Mouse (Mus musculus) gastrocnemius, adult 18-20 months (tissue): ENCODE results near the gene Utp11. TPM values are rescaled to one million over a fixed set of nuclear protein-coding genes. Genes with fewer than 3 reads are reported as not detected.
"Not testable (repeated sequence)": the region's sequence is repeated elsewhere in the genome, so short reads cannot be mapped to it uniquely, and the experiment has no call there.

ENCODE experiments used
- DNase-seq: peaks from one replicate; pipeline ENCODE4 v3.0.0; 2021; ENCODE audit warnings: low spot score
- long read RNA-seq, 2 experiments: library from polyadenylated mRNA; stranded (forward); transcript quantifications; one replicate each; pipeline ENCODE4 v2.0.0; 2021
- total RNA-seq, 2 experiments: library from RNA; stranded (reverse); gene quantifications; 2 replicates each; pipeline ENCODE4 v1.2.3; 2021

The Utp11 gene
- 10 to 100 TPM; 18.4 to 22.7 TPM for total RNA-seq
- long read RNA-seq, experiment 1, transcript Utp11-201 (8 exons, 1,603 nt): major isoform, 32 of 38 reads
- long read RNA-seq, experiment 1, partial matches to known transcripts: 3 of 38 reads
- long read RNA-seq, experiment 1, other reads (novel, unspliced or antisense): 3 of 38 reads
- long read RNA-seq, experiment 2, transcript Utp11-201 (8 exons, 1,603 nt): major isoform, 20 of 28 reads
- long read RNA-seq, experiment 2, partial matches to known transcripts: 2 of 28 reads
- long read RNA-seq, experiment 2, other reads (novel, unspliced or antisense): 6 of 28 reads

DNA sequence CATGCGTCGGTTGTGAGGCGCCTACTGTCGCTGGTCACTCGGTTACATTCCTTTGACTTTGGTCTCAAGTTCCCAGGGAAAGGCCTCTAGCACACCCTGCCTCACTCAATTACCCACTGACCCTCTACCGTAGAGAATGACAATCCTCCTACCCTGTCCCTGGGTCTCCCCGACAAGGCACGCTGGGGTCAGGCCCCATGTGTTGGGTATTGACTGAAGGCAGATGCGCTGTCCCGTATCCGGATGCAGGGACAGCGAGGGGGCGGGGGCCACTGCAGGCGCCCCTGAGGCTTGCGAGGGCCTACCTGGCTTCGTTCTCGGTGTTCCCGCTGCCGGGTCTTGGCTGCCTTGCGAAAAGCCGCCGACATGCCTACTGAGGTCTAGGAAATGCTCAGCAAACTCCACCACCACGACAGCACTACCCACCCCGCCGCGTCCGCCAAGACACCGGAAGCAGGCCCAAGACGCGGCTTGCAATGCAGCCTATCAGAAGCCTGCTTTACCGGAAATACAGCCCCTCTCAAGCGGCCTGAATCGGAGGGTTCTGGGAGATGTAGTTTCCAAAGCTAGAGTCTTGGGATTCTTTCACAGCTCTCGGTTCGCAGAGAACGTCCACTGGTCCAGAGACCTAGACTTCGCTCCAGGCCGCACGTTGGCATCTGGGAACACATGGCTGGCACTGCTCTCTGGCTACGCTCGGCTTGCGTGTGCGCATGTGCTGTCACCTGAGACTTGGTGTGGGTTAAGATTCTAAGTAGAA lies at the start of gene Utp11:
TSS of gene Utp11 (minus strand) at position 466 of the 760 bp plus-strand sequence.
- peak; percentile 92 for DNase-seq

- no peak for DNase-seq
These were observed 49.4 kb upstream of the Utp11 start for GRCm38 (mm10) chr4:124742839-124743238.

DNA sequence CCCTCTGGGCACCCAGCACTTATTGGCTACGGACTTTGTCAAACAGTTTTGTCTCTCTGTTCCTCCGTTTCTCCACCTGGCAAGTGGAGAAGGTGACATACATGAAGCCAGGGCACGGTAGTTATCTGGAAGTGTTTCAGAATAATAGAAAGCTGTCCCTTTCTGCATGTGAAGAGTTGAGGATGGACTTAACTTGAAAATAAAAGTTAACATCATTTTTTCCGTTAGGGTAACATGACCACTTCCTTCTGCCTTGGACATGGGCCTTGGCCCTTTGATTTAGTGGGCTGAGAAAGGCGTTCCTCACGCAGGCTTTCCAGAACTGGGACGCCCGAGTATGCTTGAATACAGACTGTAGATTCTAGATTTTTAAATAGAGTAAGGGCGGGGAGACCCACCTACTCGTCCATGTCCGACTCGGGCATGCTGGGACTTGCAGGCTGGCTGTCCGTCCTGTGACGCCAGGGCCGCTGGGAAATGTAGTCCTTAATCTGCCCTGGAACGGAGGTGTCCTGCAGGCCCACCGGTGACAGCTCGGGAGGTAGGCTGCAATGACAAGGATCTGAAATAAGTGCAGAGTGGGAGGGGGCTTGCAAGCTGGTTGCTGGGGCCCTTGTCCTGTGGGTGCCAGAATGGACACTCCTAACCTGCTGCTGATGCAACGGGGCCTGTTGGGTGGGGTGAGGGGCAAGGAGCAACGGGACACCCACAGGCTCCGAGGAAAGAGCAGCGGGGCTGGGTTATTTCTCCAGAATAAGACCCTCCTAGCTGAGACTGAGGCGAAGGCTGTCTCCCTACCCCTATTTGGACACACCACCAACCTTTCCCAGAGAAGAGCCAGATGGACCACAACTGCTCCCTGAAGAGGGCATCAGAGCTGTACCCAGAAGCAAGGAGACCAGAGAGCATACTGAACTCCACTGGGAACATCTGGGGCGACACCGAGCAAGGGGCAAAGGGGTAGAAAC lies 48.3 kb upstream of the Utp11 start, which contains the start of gene Inpp5b:
TSS of gene Inpp5b (plus strand) at position 475 of the 968 bp plus-strand sequence.
- peak; percentile 85 for DNase-seq

- no peak for DNase-seq
These were observed 45.4 kb upstream of the Utp11 start for GRCm38 (mm10) chr4:124738783-124739182.

- no peak for DNase-seq
These were observed 44.6 kb upstream of the Utp11 start for GRCm38 (mm10) chr4:124738013-124738412.

DNA sequence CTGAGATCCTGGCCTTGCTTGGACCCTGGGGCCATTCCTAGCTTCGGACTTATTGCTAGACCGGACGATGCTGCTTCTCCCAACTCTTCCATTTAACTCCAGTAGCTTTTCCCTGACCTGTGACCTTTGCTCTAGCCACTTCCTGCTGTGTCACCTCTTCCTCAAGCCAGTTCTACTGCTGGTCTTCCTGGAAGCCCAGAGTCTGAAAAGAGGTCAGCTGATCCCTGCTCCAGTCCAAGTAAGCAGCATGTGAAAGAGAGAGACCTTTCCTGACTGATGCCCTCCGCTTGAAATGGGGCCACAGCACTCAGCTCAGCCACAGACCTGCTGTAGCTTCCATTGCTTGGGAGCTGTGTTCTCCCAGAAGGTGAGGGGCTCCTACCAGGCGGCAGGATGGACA lies 44.1 kb upstream of the Utp11 start:
- DNase-seq: no peak

GRCm38 (mm10) chr4:124736952-124737351 lies 43.6 kb upstream of the Utp11 start:
- DNase-seq: no peak

DNA sequence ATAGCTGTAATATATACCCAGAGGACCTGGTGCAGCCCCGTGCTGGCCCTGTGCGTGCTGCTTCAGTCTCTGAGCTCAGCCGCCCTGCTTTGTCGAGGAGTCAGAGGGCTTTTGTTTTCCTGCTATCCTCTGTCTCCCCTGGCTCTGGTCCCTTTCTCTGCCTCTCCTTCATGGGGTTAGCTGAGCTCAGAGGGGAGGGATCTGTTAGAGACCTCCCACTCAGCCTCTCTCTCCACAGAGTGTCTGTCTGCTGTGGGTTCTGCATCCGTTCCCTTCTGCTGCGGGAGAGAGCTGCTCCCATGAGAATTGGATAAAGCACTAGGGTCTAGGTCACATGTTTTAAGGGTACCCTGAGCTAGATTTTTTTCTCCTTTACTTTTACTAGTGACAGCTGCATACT lies 32.7 kb upstream of the Utp11 start:
- no peak for DNase-seq

- no peak for DNase-seq
These were observed 25.7 kb upstream of the Utp11 start for GRCm38 (mm10) chr4:124719101-124719500.

DNA sequence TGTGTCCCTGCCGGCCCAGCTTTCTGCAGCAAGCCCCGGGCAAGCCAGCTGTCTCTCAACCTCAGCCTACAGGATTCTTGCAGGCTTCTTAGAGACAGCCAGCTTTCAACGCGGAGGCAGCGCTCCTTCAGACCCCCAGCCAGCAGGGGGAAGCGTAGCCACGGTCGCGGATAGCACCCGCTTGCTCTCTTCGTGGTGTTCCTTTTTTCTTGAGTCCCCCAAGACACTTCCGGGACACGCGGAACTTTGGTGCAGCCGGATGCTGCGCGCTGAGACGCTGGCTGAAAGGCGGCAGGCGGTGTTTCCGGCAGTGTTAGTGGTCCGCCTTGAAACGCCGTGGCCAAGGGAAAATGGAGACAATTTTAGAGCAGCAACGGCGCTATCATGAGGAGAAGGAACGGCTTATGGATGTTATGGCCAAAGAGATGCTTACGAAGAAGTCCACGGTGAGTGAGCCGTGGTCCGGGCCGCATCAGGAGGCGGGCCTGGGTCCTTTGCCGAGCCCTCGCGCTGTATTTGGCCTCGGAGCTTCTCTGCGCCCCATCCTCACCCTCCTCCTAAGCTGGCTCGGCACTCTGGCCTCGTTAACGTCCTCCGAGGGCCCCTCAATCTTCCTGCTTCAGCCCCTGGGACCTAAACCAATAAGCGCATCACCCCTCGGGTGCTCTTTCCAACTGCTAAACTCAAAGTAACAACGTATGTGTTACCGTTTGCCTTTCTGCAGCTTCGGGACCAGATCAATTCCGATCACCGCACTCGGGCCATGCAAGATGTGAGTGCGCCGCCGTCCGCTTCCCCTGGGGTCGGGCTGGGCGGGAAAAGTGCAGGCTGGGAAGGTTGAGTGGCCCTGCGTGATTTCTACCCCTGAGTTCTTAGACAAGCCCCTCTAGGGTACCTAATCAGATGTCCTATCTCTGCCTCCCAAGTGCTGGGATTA lies 21.4 kb upstream of the Utp11 start, which contains the start of gene Sf3a3:
TSS of gene Sf3a3 (plus strand) at position 232 of the 937 bp plus-strand sequence.
- DNase-seq: peak; percentile 97

DNA sequence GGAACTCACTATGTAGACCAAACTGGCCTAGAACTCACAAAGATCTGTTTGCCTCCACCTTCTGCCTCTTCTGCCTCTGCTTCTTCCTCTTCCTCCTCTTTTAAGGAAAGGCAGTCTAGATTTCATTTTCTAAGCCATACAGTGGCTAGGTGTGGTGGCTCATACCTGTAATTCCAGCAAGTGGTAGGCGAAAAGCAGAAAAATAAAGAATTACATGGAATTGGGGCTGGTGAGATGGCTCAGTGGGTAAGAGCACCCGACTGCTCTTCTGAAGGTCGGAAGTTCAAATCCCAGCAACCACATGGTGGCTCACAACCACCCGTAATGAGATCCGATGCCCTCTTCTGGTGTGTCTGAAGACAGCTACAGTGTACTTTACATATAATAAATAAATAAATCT lies 20.4 kb upstream of the Utp11 start:
- not testable (repeated sequence) for DNase-seq

DNA sequence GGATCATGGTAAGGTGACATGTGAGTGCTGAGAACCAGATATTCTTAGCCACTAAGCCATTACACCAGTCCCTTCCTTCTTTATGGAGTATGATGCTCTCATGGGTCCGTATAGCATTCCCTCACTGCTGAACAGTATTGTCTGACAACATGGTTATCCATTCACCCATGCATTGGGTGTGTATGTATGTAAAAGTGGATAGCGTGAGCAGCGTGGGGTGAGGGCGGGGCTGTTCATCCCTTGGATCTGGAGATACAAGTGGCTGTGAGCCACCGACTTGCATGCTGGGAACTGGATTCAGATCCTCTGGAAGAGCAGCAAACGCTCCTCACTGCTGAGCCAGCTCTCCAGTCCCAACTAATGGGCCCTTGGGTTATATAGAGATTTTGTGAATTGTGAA lies 19.2 kb upstream of the Utp11 start:
- DNase-seq: no peak

GRCm38 (mm10) chr4:124710776-124711291 lies 17.4 kb upstream of the Utp11 start:
- DNase-seq: peak; percentile 66

DNA sequence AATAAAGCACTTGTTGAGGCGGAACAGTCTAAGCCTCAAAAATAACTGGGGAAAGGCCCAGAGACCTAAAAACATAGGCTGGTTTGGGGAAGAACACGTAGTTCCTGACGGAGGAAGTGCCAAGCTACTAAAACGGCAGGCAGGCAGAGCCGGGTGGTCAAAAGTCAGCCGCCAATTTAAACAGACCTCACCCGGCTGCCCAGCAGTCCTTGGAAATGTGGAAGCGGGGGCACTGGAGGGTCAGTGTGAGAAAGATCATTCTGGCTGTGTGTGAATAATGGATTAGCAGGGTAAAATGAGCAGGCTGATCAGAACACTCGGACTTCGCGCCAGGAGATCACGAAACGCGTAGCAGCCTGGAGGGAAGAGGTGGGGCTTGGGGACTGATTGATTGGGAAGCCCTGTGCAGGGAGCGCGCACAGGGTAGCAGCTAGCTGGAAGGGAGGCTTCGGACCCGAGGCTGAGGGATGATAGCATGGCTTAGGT lies 16.6 kb upstream of the Utp11 start:
- peak; percentile 56 for DNase-seq

- peak; percentile 92 for DNase-seq
These were observed 15.4 kb upstream of the Utp11 start for GRCm38 (mm10) chr4:124708518-124709477.

- DNase-seq: not testable (repeated sequence)
These were observed 14.8 kb upstream of the Utp11 start for GRCm38 (mm10) chr4:124708200-124708517.

GRCm38 (mm10) chr4:124707381-124708199 lies 14.2 kb upstream of the Utp11 start:
- not testable (repeated sequence) for DNase-seq

DNA sequence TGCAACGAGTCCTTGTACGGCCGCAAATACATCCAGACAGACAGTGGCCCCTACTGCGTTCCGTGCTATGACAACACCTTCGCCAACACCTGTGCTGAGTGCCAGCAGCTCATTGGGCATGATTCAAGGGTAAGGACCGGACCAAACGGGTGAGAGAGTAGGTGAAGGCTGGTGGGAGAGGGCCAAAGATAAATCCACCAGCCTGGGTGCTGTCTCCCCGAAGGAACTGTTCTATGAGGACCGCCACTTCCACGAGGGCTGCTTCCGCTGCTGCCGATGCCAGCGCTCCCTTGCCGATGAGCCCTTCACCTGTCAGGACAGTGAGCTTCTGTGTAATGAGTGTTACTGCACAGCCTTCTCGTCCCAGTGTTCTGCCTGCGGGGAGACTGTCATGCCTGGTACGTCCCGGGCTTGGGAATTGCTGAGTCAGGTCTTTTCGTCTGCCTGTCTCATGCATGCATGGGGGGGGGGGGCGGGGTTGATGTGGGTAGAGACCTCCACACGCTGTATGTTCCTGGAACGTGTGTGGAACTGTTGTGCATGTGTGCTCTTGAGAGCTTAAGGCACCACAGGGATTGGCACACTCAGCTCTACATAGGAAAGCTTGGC lies 12.4 kb upstream of the Utp11 start:
- DNase-seq: no peak
